11 mouse cellular contexts compared by ENCODE assay signal in genomic region chr17:47866037-47866436, GRCm38 (mm10). TPM values are rescaled to one million over a fixed set of nuclear protein-coding genes. Genes with fewer than 3 reads are reported as not detected.
DNase-seq lines count a peak whose midpoint lies in the region; ATAC-seq and TF ChIP-seq lines count a peak whose summit lies in the region.
"Had no signal": no experiment of that assay in that cellular context is flagged by ENCODE, and none has a peak within 500 bp of the region (broad histone marks: within the 10 kb centered on the region; RNA-seq: fewer than 3 reads in every experiment).

No protein-coding gene starts in this region.

- no peak overlapping the region for H3K4me2 ChIP-seq in hindbrain, embryonic 12.5 days (replicated peaks)
- H3K4me2 ChIP-seq in hindbrain, embryonic 13.5 days = no peak overlapping the region
- H3K4me2 ChIP-seq: lung, embryonic 15.5 days had no signal

- no peaks in the 10 kb centered on the region for H3K9me3 ChIP-seq in hindbrain, embryonic 12.5 days (replicated peaks)
- H3K9me3 ChIP-seq in hindbrain, embryonic 13.5 days = no peaks in the 10 kb centered on the region
- H3K9me3 ChIP-seq: lung, embryonic 15.5 days had no signal

- TF ChIP-seq CTCF in thymus, adult 2 months (IDR thresholded peaks at IDR 0.05; ENCODE audit: borderline replicate concordance, control insufficient read depth, extremely low read depth, insufficient read depth, low read length, poor library complexity) = no peak

- 66% methylated on average over 10 of the region's 10 CpGs for WGBS in hindbrain, embryonic 12.5 days
- WGBS in hindbrain, embryonic 13.5 days = 73% methylated on average over 10 of the region's 10 CpGs
- 74% methylated on average over 10 of the region's 10 CpGs for WGBS in thymus, adult 2 months

- H3K9ac ChIP-seq in hindbrain, embryonic 12.5 days = no peak overlapping the region
- H3K9ac ChIP-seq in hindbrain, embryonic 13.5 days = no peak overlapping the region
- H3K9ac ChIP-seq: lung, embryonic 15.5 days had no signal

- no peak for TF ChIP-seq POLR2A in thymus, adult 2 months (IDR thresholded peaks at IDR 0.05; ENCODE audit: control insufficient read depth, extremely low read depth, insufficient read depth, low read length, poor library complexity)

- ATAC-seq in hindbrain, embryonic 12.5 days (ENCODE audit: low FRiP score) = no peak
- ATAC-seq in hindbrain, embryonic 13.5 days (ENCODE audit: low FRiP score) = no peak

- no peaks in the 10 kb centered on the region; the same call in 1 of the 2 replicates for H3K27me3 ChIP-seq in hindbrain, embryonic 12.5 days
- peaks cover 43% of the 10 kb centered on the region for H3K27me3 ChIP-seq in hindbrain, embryonic 13.5 days
- no peaks in the 10 kb centered on the region for H3K27me3 ChIP-seq in thymus, adult 2 months (ENCODE audit: control insufficient read depth, insufficient read depth, low read length)
- H3K27me3 ChIP-seq: lung, embryonic 15.5 days had no signal

- DNase-seq in thymus, postnatal 4 days = peak; percentile 33
- no peak for DNase-seq in thymus, adult 2 months
- DNase-seq in cerebellum, postnatal 36 days = peak; percentile 60 to 63
- DNase-seq in heart, postnatal 25 days (ENCODE audit: low spot score) = no peak
- DNase-seq in adrenal gland, postnatal 14 days = no peak
- DNase-seq: adrenal gland, postnatal 10 days; heart, adult 2 months; right cerebral cortex, postnatal 14 days had no signal

- no peak overlapping the region for H3K4me3 ChIP-seq in hindbrain, embryonic 12.5 days
- no peak overlapping the region for H3K4me3 ChIP-seq in hindbrain, embryonic 13.5 days
- no peak overlapping the region for H3K4me3 ChIP-seq in thymus, adult 2 months (ENCODE audit: control insufficient read depth, insufficient read depth, low read length)
- H3K4me3 ChIP-seq: heart, adult 2 months; lung, embryonic 15.5 days had no signal

- intact Hi-C loops in heart, postnatal 25 days (cut with DNase I) = no loop called here

- peaks cover 12% of the 10 kb centered on the region for H3K4me1 ChIP-seq in hindbrain, embryonic 12.5 days
- peaks cover 6% of the 10 kb centered on the region; the same call in 1 of the 2 replicates for H3K4me1 ChIP-seq in hindbrain, embryonic 13.5 days (replicated peaks)
- peaks cover 3% of the 10 kb centered on the region for H3K4me1 ChIP-seq in thymus, adult 2 months (replicated peaks; ENCODE audit: control insufficient read depth, insufficient read depth, low read length)

- H3K36me3 ChIP-seq in hindbrain, embryonic 12.5 days = peaks cover 23% of the 10 kb centered on the region
- peaks cover 33% of the 10 kb centered on the region for H3K36me3 ChIP-seq in hindbrain, embryonic 13.5 days
- peaks cover 6% of the 10 kb centered on the region for H3K36me3 ChIP-seq in thymus, adult 2 months (ENCODE audit: control insufficient read depth, insufficient read depth, low read length)

- H3K27ac ChIP-seq in hindbrain, embryonic 12.5 days = 0 out of 2 replicates have a peak overlapping the region, but pooled peaks have one; percentile 12
- no peak overlapping the region for H3K27ac ChIP-seq in hindbrain, embryonic 13.5 days
- H3K27ac ChIP-seq in thymus, adult 2 months (ENCODE audit: control insufficient read depth, insufficient read depth, low read length) = no peak overlapping the region
- H3K27ac ChIP-seq: heart, adult 2 months; lung, embryonic 15.5 days had no signal

RNA-seq across cellular contexts. Expression of gene Mdfi, which starts 31.5 kb away (rescaled TPM):
- 15.0 and 20.9 TPM in 2 replicates for polyA plus RNA-seq in hindbrain, embryonic 12.5 days (2016; fragmentation: Nextera tagmentation; extraction: Ambion mirVana)
- 2.9 and 3.7 TPM in 2 replicates for polyA plus RNA-seq in hindbrain, embryonic 13.5 days (2015; fragmentation: Nextera tagmentation; extraction: Ambion mirVana)
- 18.9 and 19.8 TPM in 2 replicates for polyA plus RNA-seq in thymus, adult 2 months (2012; rRNA removed)
- 1 to 10 TPM; 2.4 TPM for total RNA-seq in heart, postnatal 25 days (2021)
- 3.9 and 4.3 TPM in 2 replicates for total RNA-seq in adrenal gland, postnatal 14 days (2021)

RNA-seq across cellular contexts. Expression of gene Foxp4, which starts 58.4 kb away (rescaled TPM):
- 40.6 and 41.7 TPM in 2 replicates for polyA plus RNA-seq in hindbrain, embryonic 12.5 days (2016; fragmentation: Nextera tagmentation; extraction: Ambion mirVana)
- polyA plus RNA-seq in hindbrain, embryonic 13.5 days (2015; fragmentation: Nextera tagmentation; extraction: Ambion mirVana) = 19.6 and 19.9 TPM in 2 replicates
- polyA plus RNA-seq in thymus, adult 2 months (2012; rRNA removed) = 194 and 212 TPM in 2 replicates
- total RNA-seq in heart, postnatal 25 days (2021) = 1 to 10 TPM; 9.4 to 9.6 TPM
- total RNA-seq in adrenal gland, postnatal 14 days (2021) = 20.6 and 28.1 TPM in 2 replicates

Comparison
In these comparisons a context has a peak if more than half of its experiments do, and no peak if none do; other contexts are left out.
1. DNase-seq: peak in thymus, postnatal 4 days (single experiment) and cerebellum, postnatal 36 days (2 of 2); none in thymus, adult 2 months (single experiment), heart, postnatal 25 days (single experiment) and adrenal gland, postnatal 14 days (single experiment).